Mouse (Mus musculus): ENCODE results near the gene Map3k13.
"Not testable (repeated sequence)": the region's sequence is repeated elsewhere in the genome, so short reads cannot be mapped to it uniquely, and the experiment has no call there.

Map3k13 gene

GRCm38 (mm10) chr16:21793875-21794696 is at the start of gene Map3k13:
Map3k13 (plus strand) TSS chr16:21794346.
- peak; percentile 89 to 90 for DNase-seq (ENCODE audit: low spot score in 2 of 2)

GRCm38 (mm10) chr16:21758447-21758846 is 35.7 kb upstream of the Map3k13 start:
- DNase-seq (ENCODE audit: low spot score in 2 of 2): no peak

- no peak for DNase-seq (ENCODE audit: low spot score in 2 of 2)
Observed at GRCm38 (mm10) chr16:21768255-21768654, 25.9 kb upstream of the Map3k13 start.

GRCm38 (mm10) chr16:21769667-21770066 is 24.5 kb upstream of the Map3k13 start:
- no peak for DNase-seq (ENCODE audit: low spot score in 2 of 2)

GRCm38 (mm10) chr16:21774725-21775124 is 19.4 kb upstream of the Map3k13 start:
- no peak for DNase-seq (ENCODE audit: low spot score in 2 of 2)

GRCm38 (mm10) chr16:21778293-21778866 is 15.8 kb upstream of the Map3k13 start:
- DNase-seq (ENCODE audit: low spot score in 2 of 2): no peak

GRCm38 (mm10) chr16:21779149-21779548 is 15.0 kb upstream of the Map3k13 start:
- no peak for DNase-seq (ENCODE audit: low spot score in 2 of 2)

- DNase-seq (ENCODE audit: low spot score in 2 of 2): no peak
Observed at GRCm38 (mm10) chr16:21781277-21781676, 12.9 kb upstream of the Map3k13 start.

GRCm38 (mm10) chr16:21781895-21782294 is 12.3 kb upstream of the Map3k13 start:
- DNase-seq (ENCODE audit: low spot score in 2 of 2): no peak

- DNase-seq (ENCODE audit: low spot score in 2 of 2): no peak
Observed at GRCm38 (mm10) chr16:21782807-21783206, 11.3 kb upstream of the Map3k13 start.

- DNase-seq (ENCODE audit: low spot score in 2 of 2): no peak
Observed at GRCm38 (mm10) chr16:21785000-21785399, 9.1 kb upstream of the Map3k13 start.

- no peak for DNase-seq (ENCODE audit: low spot score in 2 of 2)
Observed at GRCm38 (mm10) chr16:21786317-21786716, 7.8 kb upstream of the Map3k13 start.

- peak; percentile 62 to 64 for DNase-seq (ENCODE audit: low spot score in 2 of 2)
Observed at GRCm38 (mm10) chr16:21787516-21788353, 6.4 kb upstream of the Map3k13 start, which contains the start of gene Ehhadh. Ehhadh (minus strand) TSS chr16:21787807.

- no peak for DNase-seq (ENCODE audit: low spot score in 2 of 2)
Observed at GRCm38 (mm10) chr16:21788581-21788980, 5.6 kb upstream of the Map3k13 start.

- DNase-seq (ENCODE audit: low spot score in 2 of 2): no peak
Observed at GRCm38 (mm10) chr16:21789180-21789579, 5.0 kb upstream of the Map3k13 start.

- no peak for DNase-seq (ENCODE audit: low spot score in 2 of 2)
Observed at GRCm38 (mm10) chr16:21790469-21790868, 3.7 kb upstream of the Map3k13 start.

- no peak for DNase-seq (ENCODE audit: low spot score in 2 of 2)
Observed at GRCm38 (mm10) chr16:21791779-21792178, 2.4 kb upstream of the Map3k13 start.

- not testable (repeated sequence) for DNase-seq (ENCODE audit: low spot score in 2 of 2)
Observed at GRCm38 (mm10) chr16:21793080-21793810, 901 bp upstream of the Map3k13 start.

GRCm38 (mm10) chr16:21794697-21795045 is 525 bp downstream of the Map3k13 start:
- DNase-seq (ENCODE audit: low spot score in 2 of 2): no peak

- no peak for DNase-seq (ENCODE audit: low spot score in 2 of 2)
Observed at GRCm38 (mm10) chr16:21795071-21795470, 925 bp downstream of the Map3k13 start.

- no peak for DNase-seq (ENCODE audit: low spot score in 2 of 2)
Observed at GRCm38 (mm10) chr16:21804258-21804657, 10.1 kb downstream of the Map3k13 start.

- DNase-seq (ENCODE audit: low spot score in 2 of 2): no peak
Observed at GRCm38 (mm10) chr16:21806892-21807291, 12.7 kb downstream of the Map3k13 start.

All from urinary bladder, adult 18-20 months (tissue).